Mouse (Mus musculus) megakaryocyte, embryonic 14.5 days (primary cell): ENCODE results near the gene Megf9. TPM values are rescaled to one million over a fixed set of nuclear protein-coding genes. Genes with fewer than 3 reads are reported as not detected.

Source experiments
- H3K27me3 ChIP-seq: replicated peaks from 2 replicates; pipeline ENCODE3; 2012; ENCODE audit warnings: inconsistent platforms
- H3K36me3 ChIP-seq: replicated peaks from 2 replicates; pipeline ENCODE3; 2012; ENCODE audit warnings: low read length, inconsistent platforms, mixed read lengths
- H3K4me1 ChIP-seq: 2 replicates; pipeline ENCODE4 v1.6.1; 2012; ENCODE audit warnings: inconsistent platforms
- H3K4me3 ChIP-seq: replicated peaks from 2 replicates; pipeline ENCODE3; 2012; ENCODE audit warnings: moderate library complexity, mild to moderate bottlenecking, inconsistent platforms
- H3K9me3 ChIP-seq: 2 replicates; pipeline ENCODE4 v1.6.1; 2012; ENCODE audit warnings: inconsistent platforms
- FLI1 ChIP-seq: IDR thresholded peaks from 2 replicates; pipeline ENCODE4 v1.6.1; 2012; ENCODE audit warnings: low read length, inconsistent platforms, mixed read lengths
- GATA1 ChIP-seq: IDR thresholded peaks from 3 replicates; pipeline ENCODE4 v1.6.1; 2012; ENCODE audit warnings: mixed read lengths, low read length, inconsistent platforms, borderline replicate concordance
- polyA plus RNA-seq: library from polyadenylated mRNA; stranded (reverse); fragments of >175 nt; gene quantifications from 2 replicates; pipeline ENCODE4 v1.2.3, GENCODE M21; 2012; ENCODE audit warnings: low replicate concordance; ENCODE audit not compliant: insufficient read depth

Megf9 gene
- polyA plus RNA-seq, 1 experiment: 1.0 TPM

- H3K4me3 ChIP-seq: no peak overlapping the region
- TF ChIP-seq GATA1 (no peak), FLI1 (no peak)
- no peaks in the 10 kb centered on the region for H3K9me3 ChIP-seq
- H3K27me3 ChIP-seq: no peaks in the 10 kb centered on the region
- H3K36me3 ChIP-seq: peaks cover 48% of the 10 kb centered on the region
- H3K4me1 ChIP-seq: peaks cover 7% of the 10 kb centered on the region
Observed at GRCm38 (mm10) chr4:70398088-70398487, 136.7 kb downstream of the Megf9 start.

GRCm38 (mm10) chr4:70396701-70397100 is 138.1 kb downstream of the Megf9 start:
- Histone ChIP-seq H3K27me3 (no peaks in the 10 kb centered on the region), H3K36me3 (peaks cover 45% of the 10 kb centered on the region), H3K4me3 (no peak overlapping the region), H3K4me1 (peaks cover 7% of the 10 kb centered on the region), H3K9me3 (no peaks in the 10 kb centered on the region)
- no peak for TF ChIP-seq FLI1
- TF ChIP-seq GATA1: no peak

GRCm38 (mm10) chr4:70394736-70395135 is 140.1 kb downstream of the Megf9 start:
- Histone ChIP-seq H3K36me3 (peaks cover 34% of the 10 kb centered on the region), H3K27me3 (no peaks in the 10 kb centered on the region), H3K4me1 (peaks cover 7% of the 10 kb centered on the region), H3K9me3 (no peaks in the 10 kb centered on the region), H3K4me3 (no peak overlapping the region)
- TF ChIP-seq GATA1: no peak
- no peak for TF ChIP-seq FLI1

DNA sequence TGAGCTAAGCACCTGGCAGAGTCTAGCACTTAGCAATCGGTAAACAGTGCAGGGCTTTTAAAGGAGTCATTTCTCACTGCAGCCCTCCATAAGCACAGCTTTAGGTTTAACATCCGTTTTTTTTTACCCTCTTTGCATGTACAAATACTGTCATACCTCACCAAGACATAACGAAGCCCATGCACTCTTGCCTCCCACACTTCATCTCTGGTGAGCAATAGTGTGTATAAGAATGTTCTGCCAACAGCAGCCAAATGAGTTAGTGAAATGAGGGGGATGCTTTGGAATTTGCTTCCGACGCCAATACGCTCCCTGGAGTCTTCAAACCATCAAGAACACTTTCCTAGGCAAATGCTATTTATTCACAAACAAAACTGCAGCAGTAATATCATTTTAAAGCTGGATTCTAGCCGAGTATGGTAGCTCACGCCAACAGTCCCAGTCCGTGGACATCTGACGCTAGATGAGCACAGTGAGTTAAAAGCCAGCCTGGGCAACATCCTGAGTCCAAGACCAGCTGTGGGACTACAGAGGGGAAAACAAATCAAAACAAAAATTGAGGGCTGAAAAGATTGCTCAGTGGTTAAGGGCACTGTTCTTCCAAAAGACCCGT is 142.9 kb downstream of the Megf9 start:
- peaks cover 7% of the 10 kb centered on the region for H3K4me1 ChIP-seq
- H3K27me3 ChIP-seq: no peaks in the 10 kb centered on the region
- H3K36me3 ChIP-seq: peaks cover 24% of the 10 kb centered on the region
- TF ChIP-seq FLI1 (no peak), GATA1 (no peak)
- H3K4me3 ChIP-seq: no peak overlapping the region
- no peaks in the 10 kb centered on the region for H3K9me3 ChIP-seq

DNA sequence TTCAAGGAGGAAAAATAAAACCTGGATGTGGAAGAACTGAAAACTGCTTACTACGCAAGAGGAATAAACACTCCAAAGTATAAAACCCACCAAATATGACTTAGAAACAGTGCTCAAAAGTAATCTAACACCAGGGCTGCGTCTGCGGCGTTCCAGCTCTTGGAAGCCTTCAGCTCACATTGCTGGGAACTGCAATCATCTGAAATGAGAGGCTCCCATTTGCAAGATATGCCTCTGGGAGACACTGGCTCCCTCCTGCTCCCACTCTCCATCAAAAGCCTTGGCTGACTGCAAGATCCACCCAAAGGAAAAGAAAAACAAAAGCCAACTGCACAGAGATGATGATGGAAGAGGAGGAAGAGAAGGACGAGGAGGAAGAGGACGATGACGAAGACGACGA is 143.7 kb downstream of the Megf9 start:
- H3K27me3 ChIP-seq: no peaks in the 10 kb centered on the region
- H3K36me3 ChIP-seq: peaks cover 24% of the 10 kb centered on the region
- H3K9me3 ChIP-seq: no peaks in the 10 kb centered on the region
- H3K4me1 ChIP-seq: peaks cover 4% of the 10 kb centered on the region
- TF ChIP-seq FLI1 (no peak), GATA1 (no peak)
- no peak overlapping the region for H3K4me3 ChIP-seq

DNA sequence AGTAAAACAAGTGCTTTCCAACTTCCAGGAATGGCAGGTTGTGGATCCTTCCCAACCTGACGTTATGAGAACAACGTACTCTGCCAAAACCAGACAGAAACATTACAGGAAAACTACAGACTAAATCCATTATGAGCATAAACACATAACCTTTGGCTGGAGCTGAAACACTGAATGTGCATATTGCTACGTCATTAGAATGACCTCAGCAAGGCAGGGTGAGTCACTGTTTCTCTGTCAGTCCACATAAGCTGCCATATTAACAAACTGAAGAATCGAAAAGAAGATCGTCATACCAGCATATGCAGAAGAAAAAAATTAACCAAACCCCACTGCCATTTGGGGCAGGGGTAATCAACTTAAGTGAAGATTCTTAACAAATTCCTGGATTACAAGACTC is 148.6 kb downstream of the Megf9 start:
- no peaks in the 10 kb centered on the region for H3K9me3 ChIP-seq
- H3K27me3 ChIP-seq: no peaks in the 10 kb centered on the region
- H3K36me3 ChIP-seq: peaks cover 9% of the 10 kb centered on the region
- H3K4me1 ChIP-seq: peaks cover 6% of the 10 kb centered on the region
- TF ChIP-seq GATA1 (no peak), FLI1 (no peak)
- no peak overlapping the region for H3K4me3 ChIP-seq

- Histone ChIP-seq H3K4me3 (no peak overlapping the region), H3K36me3 (peaks cover 46% of the 10 kb centered on the region), H3K4me1 (no peaks in the 10 kb centered on the region), H3K9me3 (no peaks in the 10 kb centered on the region), H3K27me3 (no peaks in the 10 kb centered on the region)
- TF ChIP-seq FLI1 (no peak), GATA1 (no peak)
Observed at GRCm38 (mm10) chr4:70377359-70377758, 157.4 kb downstream of the Megf9 start.

Other genes starting within 250 kb of the Megf9 start
- gene Cdk5rap2, start 124.6 kb downstream of the Megf9 start, polyA plus RNA-seq: 3.5 and 67.9 TPM in 2 replicates